Mouse (Mus musculus): ENCODE results near the gene Fads2.

GRCm38 (mm10) chr19:10034785-10035447 is 66.6 kb downstream of the Fads2 start:
- no peak for TF ChIP-seq TAL1 (IDR thresholded peaks at IDR 0.05; ENCODE audit: low read length)
- TF ChIP-seq GATA1 (IDR thresholded peaks at IDR 0.05; ENCODE audit: low read length), result no peak
